Mouse (Mus musculus) liver, postnatal 0 days (tissue): ENCODE results near the gene Cdk5r2. TPM values are rescaled to one million over a fixed set of nuclear protein-coding genes. Genes with fewer than 3 reads are reported as not detected.
"Not testable (repeated sequence)": the region's sequence is repeated elsewhere in the genome, so short reads cannot be mapped to it uniquely, and the experiment has no call there.

Experiments used
- ATAC-seq: fragments of 200-750 bp; cut with Nextera tagmentation; 2 replicates; pipeline ENCODE4 v1.8.0; 2017; ENCODE audit warnings: mild to moderate bottlenecking, moderate library complexity
- DNase-seq: peaks from one replicate; pipeline ENCODE4 v3.0.0-alpha.2; 2016
- H3K27ac ChIP-seq: fragments of 300-500 bp; sonication (generic); 2 replicates; pipeline ENCODE4 v1.5.1; 2014; ENCODE audit warnings: antibody characterized with exemption, moderate library complexity, mild to moderate bottlenecking, low read depth
- H3K27me3 ChIP-seq: fragments of 300-500 bp; sonication (generic); 2 replicates; pipeline ENCODE4 v1.6.1; 2014; ENCODE audit warnings: low read length, control low read depth, mixed read lengths; ENCODE audit not compliant: insufficient read depth
- H3K36me3 ChIP-seq: fragments of 300-500 bp; sonication (generic); replicated peaks from 2 replicates; pipeline ENCODE4 v1.6.1; 2014; ENCODE audit warnings: mild to moderate bottlenecking, control low read depth, low read length, moderate library complexity, mixed read lengths; ENCODE audit not compliant: insufficient read depth
- H3K4me1 ChIP-seq: fragments of 300-500 bp; sonication (generic); 2 replicates; pipeline ENCODE4 v1.6.1; 2014; ENCODE audit warnings: antibody characterized with exemption, mild to moderate bottlenecking, control low read depth; ENCODE audit not compliant: insufficient read depth
- H3K4me2 ChIP-seq: fragments of 300-500 bp; sonication (generic); 2 replicates; pipeline ENCODE4 v1.6.1; 2014; ENCODE audit warnings: low read depth, mild to moderate bottlenecking, low read length, moderate library complexity, mixed read lengths
- H3K4me3 ChIP-seq: fragments of 300-500 bp; sonication (generic); 2 replicates; pipeline ENCODE4 v1.5.1; 2014; ENCODE audit warnings: low read depth, low read length
- H3K9ac ChIP-seq: fragments of 300-500 bp; sonication (generic); replicated peaks from 2 replicates; pipeline ENCODE4 v1.6.1; 2014; ENCODE audit warnings: mild to moderate bottlenecking, moderate library complexity
- H3K9me3 ChIP-seq: fragments of 300-500 bp; sonication (generic); 2 replicates; pipeline ENCODE4 v1.6.1; 2016; ENCODE audit warnings: mild to moderate bottlenecking, control low read depth, low read length, mixed read lengths
- CTCF ChIP-seq: sonication (generic); IDR thresholded peaks from 2 replicates; pipeline ENCODE4 v1.5.1; 2016; ENCODE audit warnings: antibody characterized with exemption, low read depth
- EP300 ChIP-seq: IDR thresholded peaks from 2 replicates; pipeline ENCODE4 v1.6.1; 2016; ENCODE audit warnings: antibody characterized with exemption, low read depth, mild to moderate bottlenecking
- WGBS: fragments of 180-500 bp; shearing (Covaris S2); extraction: QIAGEN DNeasy Blood & Tissue Kit; methylation state at CpG from one replicate; pipeline ENCODE4 v1.1.7; 2014; ENCODE audit not compliant: insufficient replicate concordance; 5-methylcytosine and 5-hydroxymethylcytosine counted together
- polyA plus RNA-seq: library from polyadenylated mRNA; unstranded; fragments of >200 nt; fragmentation: Nextera tagmentation; extraction: Ambion mirVana; gene quantifications from 2 replicates; pipeline ENCODE4 v1.2.1, GENCODE M21; 2015

The Cdk5r2 gene
- polyA plus RNA-seq, 1 experiment from 2014 or later = not detected

DNA sequence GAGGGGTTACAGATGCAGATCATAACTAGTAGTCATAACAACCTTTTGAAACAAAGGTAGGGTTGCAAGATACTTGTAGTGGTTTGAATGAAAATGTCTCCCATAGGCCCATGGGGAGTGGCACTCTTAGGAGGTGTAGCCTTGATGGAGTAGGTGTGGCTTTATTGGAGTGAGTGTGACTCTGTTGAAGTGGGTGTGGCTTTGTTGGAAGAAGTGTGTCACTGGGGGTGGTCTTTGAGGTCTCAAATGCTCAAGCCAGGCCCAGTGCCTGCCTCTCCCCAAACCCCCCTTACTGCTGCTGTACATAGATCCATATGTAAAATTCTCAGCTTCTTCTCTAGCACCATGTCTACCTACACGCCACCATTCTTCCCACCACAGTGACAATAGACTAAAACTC lies 36.2 kb upstream of the Cdk5r2 start:
- H3K27me3 ChIP-seq = no peaks in the 10 kb centered on the region
- H3K4me3 ChIP-seq = no peak overlapping the region
- H3K9me3 ChIP-seq = no peaks in the 10 kb centered on the region
- 83% methylated on average over 1 of the region's 1 CpGs for WGBS
- H3K4me2 ChIP-seq = no peak overlapping the region
- TF ChIP-seq CTCF (no peak), EP300 (no peak)
- H3K4me1 ChIP-seq = no peaks in the 10 kb centered on the region
- H3K9ac ChIP-seq = no peak overlapping the region
- no peak overlapping the region for H3K27ac ChIP-seq
- ATAC-seq = no peak
- no peaks in the 10 kb centered on the region for H3K36me3 ChIP-seq
- no peak for DNase-seq

DNA sequence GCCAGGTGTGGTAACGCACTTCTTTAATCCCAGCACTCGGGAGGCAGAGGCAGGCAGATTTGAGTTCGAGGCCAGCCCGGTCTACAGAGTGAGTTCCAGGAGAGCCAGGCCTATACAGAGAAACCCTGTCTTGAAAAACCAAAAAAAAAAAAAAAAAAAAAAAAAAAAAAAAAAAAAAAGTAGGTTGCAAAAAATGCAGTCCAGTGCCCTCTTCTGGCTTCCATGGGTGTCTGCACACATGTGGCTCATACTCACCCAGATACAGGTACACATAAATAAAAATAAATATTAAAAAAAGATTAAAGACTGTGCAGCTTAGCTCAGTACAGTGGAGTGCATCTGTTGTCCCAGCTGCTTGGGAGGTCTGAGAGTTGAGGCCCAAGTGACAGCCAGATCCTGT lies 31.1 kb upstream of the Cdk5r2 start:
- not testable (repeated sequence) for H3K9me3 ChIP-seq, H3K4me1 ChIP-seq, ATAC-seq, H3K4me2 ChIP-seq, H3K27ac ChIP-seq, H3K4me3 ChIP-seq, H3K27me3 ChIP-seq, H3K9ac ChIP-seq, H3K36me3 ChIP-seq, DNase-seq
- TF ChIP-seq CTCF = 0 out of 2 replicates have a peak, but pooled peaks have one; percentile 10
- 92% methylated on average over 4 of the region's 4 CpGs for WGBS

DNA sequence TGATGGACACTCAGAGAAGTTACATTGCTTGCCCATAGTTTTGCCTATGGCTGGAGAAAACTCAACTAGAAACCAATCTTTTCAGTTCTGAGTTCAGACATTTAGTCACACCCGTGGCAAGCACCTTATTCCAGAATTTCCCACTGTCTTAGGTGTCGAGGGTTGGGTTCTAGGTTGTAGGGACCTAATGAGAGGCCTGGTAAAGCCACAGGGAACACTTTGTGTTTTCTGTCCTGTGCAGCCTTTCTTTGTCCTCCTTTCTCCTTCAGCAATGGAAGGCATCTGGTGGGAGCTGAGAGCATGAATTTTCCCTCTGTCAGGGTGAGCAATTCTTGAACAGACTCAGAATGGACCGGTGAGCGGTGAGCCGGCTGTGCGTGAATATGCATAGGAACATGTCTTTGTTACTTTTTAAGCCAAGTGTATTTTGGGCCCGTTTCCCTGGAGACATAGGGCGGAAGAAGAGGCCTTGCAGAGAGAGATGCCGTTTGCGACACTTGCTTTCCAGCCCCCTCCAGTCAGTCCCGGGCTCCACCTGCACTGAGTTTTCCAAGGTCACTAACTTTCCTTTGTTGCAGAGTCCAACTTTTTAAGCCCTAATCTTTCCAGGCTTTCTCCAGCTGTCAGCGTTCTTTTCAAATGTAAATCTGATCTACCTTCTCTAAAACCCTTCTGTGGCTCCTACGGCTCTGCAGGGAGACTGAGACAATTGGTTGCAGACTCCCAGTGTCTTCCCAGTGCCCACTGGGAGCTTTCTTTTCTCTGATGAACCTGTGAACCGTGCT lies 30.0 kb upstream of the Cdk5r2 start:
- Histone ChIP-seq H3K27me3 (no peaks in the 10 kb centered on the region), H3K9me3 (no peaks in the 10 kb centered on the region), H3K9ac (no peak overlapping the region), H3K4me3 (no peak overlapping the region), H3K27ac (no peak overlapping the region), H3K4me1 (no peaks in the 10 kb centered on the region), H3K4me2 (no peak overlapping the region), H3K36me3 (no peaks in the 10 kb centered on the region)
- DNase-seq (no peak), ATAC-seq (no peak)
- TF ChIP-seq EP300 (no peak), CTCF (no peak)
- WGBS = 45% methylated on average over 14 of the region's 14 CpGs

DNA sequence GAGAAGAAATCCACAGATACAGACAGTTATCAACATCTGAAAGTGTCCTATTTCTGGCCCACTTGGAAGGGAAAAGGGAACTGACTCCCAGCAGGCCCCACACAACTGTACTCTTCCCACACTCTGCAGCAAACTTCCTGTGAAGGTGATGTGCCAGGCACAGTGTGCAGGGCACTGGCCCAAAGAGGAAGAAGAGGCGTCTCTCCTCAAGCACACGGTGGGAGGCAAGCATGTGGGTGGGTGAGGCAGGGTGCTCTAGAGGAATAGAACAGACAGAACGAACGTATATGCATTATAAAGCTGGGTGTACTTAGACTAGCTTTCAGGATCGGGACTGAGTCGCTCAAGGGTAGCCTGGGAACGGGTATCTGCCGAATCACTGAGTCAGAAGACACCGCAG lies 24.7 kb upstream of the Cdk5r2 start:
- Histone ChIP-seq H3K27ac (no peak overlapping the region), H3K4me2 (no peak overlapping the region)
- WGBS = 53% methylated on average over 9 of the region's 9 CpGs

DNA sequence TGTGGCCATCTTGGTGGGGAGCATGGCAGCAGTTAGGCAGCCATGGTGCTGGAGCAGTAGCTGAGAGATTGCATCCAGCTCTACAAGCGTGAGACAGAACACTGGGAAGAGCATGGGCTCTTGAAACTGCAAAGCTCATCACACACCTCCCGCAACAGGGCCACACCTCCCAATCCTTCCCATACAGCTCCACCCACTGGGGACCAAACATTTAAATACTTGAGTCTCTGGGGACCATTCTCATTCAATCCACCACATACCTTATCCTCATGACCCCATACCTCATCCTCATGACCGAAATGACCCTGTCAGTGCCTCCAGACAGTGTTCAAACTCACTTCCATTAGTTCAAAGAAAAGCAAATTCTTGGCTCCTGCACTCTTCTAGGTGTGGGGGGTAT lies 21.5 kb upstream of the Cdk5r2 start:
- TF ChIP-seq CTCF (no peak), EP300 (no peak)
- Histone ChIP-seq H3K27ac (no peak overlapping the region), H3K36me3 (no peaks in the 10 kb centered on the region), H3K9ac (no peak overlapping the region), H3K4me2 (no peak overlapping the region), H3K9me3 (no peaks in the 10 kb centered on the region), H3K27me3 (peaks cover 5% of the 10 kb centered on the region), H3K4me3 (no peak overlapping the region), H3K4me1 (no peaks in the 10 kb centered on the region)
- WGBS = 77% methylated on average over 3 of the region's 3 CpGs
- ATAC-seq (no peak), DNase-seq (no peak)

More for the DNA sequence above, 24.7 kb upstream of the Cdk5r2 start:
- Histone ChIP-seq H3K27me3 (no peaks in the 10 kb centered on the region), H3K9me3 (no peaks in the 10 kb centered on the region), H3K36me3 (no peaks in the 10 kb centered on the region), H3K9ac (no peak overlapping the region), H3K4me3 (no peak overlapping the region), H3K4me1 (no peaks in the 10 kb centered on the region)
- DNase-seq (no peak), ATAC-seq (no peak)
- TF ChIP-seq EP300 = no peak
- no peak for TF ChIP-seq CTCF

DNA sequence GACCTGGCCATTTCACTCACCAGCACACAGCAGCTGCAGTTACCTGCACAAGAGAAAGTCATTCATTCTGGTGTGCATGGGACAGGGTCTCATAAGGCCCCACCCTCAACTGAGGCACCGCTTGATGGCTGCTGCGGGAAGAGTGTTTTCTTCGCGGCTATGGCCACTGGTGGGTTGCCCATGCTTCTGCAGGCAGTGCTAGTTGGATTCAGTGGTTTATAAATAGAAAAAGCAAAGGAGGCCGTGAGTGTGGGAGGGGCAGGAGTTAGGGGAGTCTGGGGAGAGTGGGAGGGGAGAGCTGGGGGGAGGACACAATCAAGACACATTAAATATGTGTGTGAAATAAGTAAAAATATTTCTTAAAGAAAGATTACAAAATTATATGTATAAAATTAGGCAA lies 11.6 kb upstream of the Cdk5r2 start:
- ATAC-seq (no peak), DNase-seq (no peak)
- Histone ChIP-seq H3K9ac (no peak overlapping the region), H3K36me3 (no peaks in the 10 kb centered on the region), H3K9me3 (no peaks in the 10 kb centered on the region), H3K27me3 (0 out of 2 replicates have a peak, but pooled peaks cover 3% of the 10 kb centered on the region), H3K4me3 (no peak overlapping the region), H3K27ac (no peak overlapping the region), H3K4me2 (no peak overlapping the region), H3K4me1 (no peaks in the 10 kb centered on the region)
- TF ChIP-seq CTCF = no peak
- TF ChIP-seq EP300 = no peak
- WGBS = 78% methylated on average over 5 of the region's 5 CpGs

DNA sequence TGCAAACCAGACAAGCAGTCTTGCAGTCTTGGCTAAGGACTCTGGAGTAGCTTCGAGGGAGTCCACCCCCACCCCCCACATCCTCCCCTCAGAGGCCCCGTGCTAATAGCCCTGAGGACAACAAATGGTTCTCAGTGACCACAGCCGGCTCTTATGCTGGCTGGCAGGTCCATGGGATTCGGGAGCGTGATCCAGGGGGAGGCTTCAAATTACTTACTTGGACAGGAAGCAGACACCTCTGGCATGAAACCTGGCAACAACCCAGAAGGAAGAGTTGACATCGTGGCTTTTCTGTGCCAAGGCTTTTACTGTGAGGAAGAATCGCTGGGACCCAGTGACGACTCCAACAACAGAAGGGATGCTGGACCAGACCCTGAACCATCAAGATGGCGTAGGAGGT lies 8.4 kb upstream of the Cdk5r2 start:
- WGBS = 30% methylated on average over 9 of the region's 9 CpGs
- DNase-seq (no peak), ATAC-seq (no peak)
- no peaks in the 10 kb centered on the region for H3K36me3 ChIP-seq
- no peak overlapping the region for H3K4me2 ChIP-seq
- H3K9ac ChIP-seq = no peak overlapping the region
- H3K4me1 ChIP-seq = no peaks in the 10 kb centered on the region
- no peak overlapping the region for H3K4me3 ChIP-seq
- no peak overlapping the region for H3K27ac ChIP-seq
- no peak for TF ChIP-seq CTCF
- TF ChIP-seq EP300 = no peak
- H3K27me3 ChIP-seq = peaks cover 17% of the 10 kb centered on the region
- H3K9me3 ChIP-seq = no peaks in the 10 kb centered on the region
